22 mouse cellular contexts compared by ENCODE assay signal in the genomic region with DNA sequence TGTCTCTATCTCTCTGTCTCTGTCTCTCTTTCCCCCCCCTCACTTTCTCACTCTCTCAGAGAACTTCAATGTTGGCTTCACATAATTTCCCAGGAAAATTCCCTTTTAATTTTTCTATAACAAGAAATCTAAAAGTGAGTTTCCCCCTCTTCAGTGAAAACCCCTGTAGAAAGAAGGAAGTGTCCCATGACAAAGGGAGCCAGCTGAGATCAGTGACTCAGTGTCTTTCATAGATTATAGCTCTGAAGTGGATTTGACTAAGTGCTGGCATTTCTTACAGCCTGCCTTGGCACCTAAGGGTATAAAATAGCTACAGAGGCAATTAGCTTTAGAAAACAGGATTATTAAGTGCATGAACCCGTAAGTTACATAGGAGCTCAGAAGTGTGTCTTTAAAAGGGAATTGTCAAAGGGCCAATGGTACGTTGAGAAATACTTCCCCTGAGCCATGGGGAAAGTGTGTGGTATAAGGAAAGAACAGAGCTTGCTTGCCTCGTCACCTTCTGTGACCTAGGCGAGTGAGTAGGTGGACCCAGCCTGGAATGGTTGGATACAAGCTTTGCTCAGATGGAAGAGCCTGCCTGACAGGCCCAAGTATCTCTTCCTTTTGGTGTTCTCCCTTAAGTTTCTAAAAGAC.
DNase-seq lines count a peak whose midpoint lies in the region; ATAC-seq and TF ChIP-seq lines count a peak whose summit lies in the region.
"Had no signal": no experiment of that assay in that cellular context is flagged by ENCODE, and none has a peak within 500 bp of the region (broad histone marks: within the 10 kb centered on the region; RNA-seq: fewer than 3 reads in every experiment).

No protein-coding gene starts in this region.

- H3K4me1 ChIP-seq in liver, postnatal 0 days (ENCODE audit: insufficient read depth), result no peaks in the 10 kb centered on the region
- no peaks in the 10 kb centered on the region for H3K4me1 ChIP-seq in heart, embryonic 10.5 days
- H3K4me1 ChIP-seq: embryonic facial prominence, embryonic 12.5 days; forebrain, embryonic 12.5 days; hindbrain, embryonic 10.5 days; intestine, embryonic 15.5 days had no signal

- TF ChIP-seq CTCF in liver, postnatal 0 days (IDR thresholded peaks at IDR 0.05; ENCODE audit: low read depth), result no peak

- no peaks in the 10 kb centered on the region for H3K79me2 ChIP-seq in macrophage (ENCODE audit: inconsistent target)

- 51% methylated on average over 4 of the region's 4 CpGs for WGBS in macrophage (ENCODE audit: missing documents)
- WGBS in liver, postnatal 0 days (ENCODE audit: insufficient replicate concordance), result 56% methylated on average over 4 of the region's 4 CpGs
- 74% methylated on average over 4 of the region's 4 CpGs for WGBS in heart, embryonic 10.5 days

- DNase-seq in adrenal gland, postnatal 14 days, result peak; percentile 9
- no peak for DNase-seq in adrenal gland, adult 8-10 months
- DNase-seq in brain, adult 2 months (ENCODE audit: low read depth, low spot score), result peak; percentile 4
- no peak for DNase-seq in liver, postnatal 0 days
- no peak for DNase-seq in spleen, postnatal 14 days (ENCODE audit: low spot score in 2 of 2)
- DNase-seq in heart, embryonic 10.5 days (ENCODE audit: low spot score), result no peak
- DNase-seq: adrenal gland, adult 2 months; cerebellum, adult 11 months; cerebellum, adult 8-10 months; cerebellum, postnatal 25 days; forebrain, postnatal 0 days; gastrocnemius, postnatal 14 days; heart, adult 11 months; heart, postnatal 10 days had no signal

- TF ChIP-seq EP300 in liver, postnatal 0 days (IDR thresholded peaks at IDR 0.05; ENCODE audit: low read depth), result no peak

- no peak for ATAC-seq in liver, postnatal 0 days
- ATAC-seq: activated CD4-positive, CD25-positive, alpha-beta regulatory T cell, adult 4 months; forebrain, postnatal 0 days; intestine, embryonic 15.5 days; Patski had no signal

- no peaks in the 10 kb centered on the region for H3K9me3 ChIP-seq in liver, postnatal 0 days (ENCODE audit: low read length)
- H3K9me3 ChIP-seq in heart, embryonic 10.5 days, result no peaks in the 10 kb centered on the region
- H3K9me3 ChIP-seq: embryonic facial prominence, embryonic 12.5 days; forebrain, embryonic 12.5 days; hindbrain, embryonic 10.5 days; intestine, embryonic 15.5 days had no signal

- H3K4me3 ChIP-seq in macrophage (ENCODE audit: inconsistent target), result no peak overlapping the region
- H3K4me3 ChIP-seq in liver, postnatal 0 days (ENCODE audit: low read depth, low read length), result no peak overlapping the region
- H3K4me3 ChIP-seq in heart, embryonic 10.5 days, result no peak overlapping the region
- H3K4me3 ChIP-seq: embryonic facial prominence, embryonic 12.5 days; forebrain, embryonic 12.5 days; hindbrain, embryonic 10.5 days; intestine, embryonic 15.5 days had no signal

- no peaks in the 10 kb centered on the region for H3K27me3 ChIP-seq in liver, postnatal 0 days (ENCODE audit: insufficient read depth, low read length)
- H3K27me3 ChIP-seq in heart, embryonic 10.5 days (ENCODE audit: insufficient read depth, poor library complexity, severe bottlenecking), result no peaks in the 10 kb centered on the region
- H3K27me3 ChIP-seq: embryonic facial prominence, embryonic 12.5 days; forebrain, embryonic 12.5 days; intestine, embryonic 15.5 days had no signal

- no peak overlapping the region for H3K9ac ChIP-seq in liver, postnatal 0 days (replicated peaks)
- H3K9ac ChIP-seq: embryonic facial prominence, embryonic 12.5 days; forebrain, embryonic 12.5 days; forebrain, postnatal 0 days; hindbrain, embryonic 14.5 days; intestine, embryonic 15.5 days had no signal

- H3K4me2 ChIP-seq in liver, postnatal 0 days (ENCODE audit: low read depth, low read length), result no peak overlapping the region
- H3K4me2 ChIP-seq: embryonic facial prominence, embryonic 12.5 days; forebrain, embryonic 12.5 days; hindbrain, embryonic 14.5 days; intestine, embryonic 15.5 days had no signal

- peak overlapping the region; percentile 38 for H3K27ac ChIP-seq in macrophage
- H3K27ac ChIP-seq in liver, postnatal 0 days (ENCODE audit: low read depth), result no peak overlapping the region
- no peak overlapping the region for H3K27ac ChIP-seq in heart, embryonic 10.5 days
- H3K27ac ChIP-seq: embryonic facial prominence, embryonic 12.5 days; forebrain, embryonic 12.5 days; hindbrain, embryonic 10.5 days; hindbrain, embryonic 14.5 days; intestine, embryonic 15.5 days had no signal

- H3K36me3 ChIP-seq in macrophage (ENCODE audit: inconsistent target), result no peaks in the 10 kb centered on the region
- H3K36me3 ChIP-seq in liver, postnatal 0 days (replicated peaks; ENCODE audit: insufficient read depth, low read length), result no peaks in the 10 kb centered on the region
- no peaks in the 10 kb centered on the region for H3K36me3 ChIP-seq in heart, embryonic 10.5 days
- H3K36me3 ChIP-seq: embryonic facial prominence, embryonic 12.5 days; forebrain, embryonic 12.5 days; hindbrain, embryonic 10.5 days; intestine, embryonic 15.5 days had no signal

Comparison
In these comparisons a context has a peak if more than half of its experiments do, and no peak if none do; other contexts are left out.
1. DNase-seq: peak in adrenal gland, postnatal 14 days (single experiment) and brain, adult 2 months (single experiment); none in adrenal gland, adult 8-10 months (single experiment), liver, postnatal 0 days (single experiment), spleen, postnatal 14 days (0 of 2) and heart, embryonic 10.5 days (single experiment).